Mouse (Mus musculus): ENCODE results near the gene Srsf9. TPM values are rescaled to one million over a fixed set of nuclear protein-coding genes. Genes with fewer than 3 reads are reported as not detected.

Gene Srsf9
- polyA plus RNA-seq, 1 experiment from 2014 or later = 61.4 TPM

- WGBS (ENCODE audit: missing documents) = 8% methylated on average over 33 of the region's 36 CpGs
- H3K36me3 ChIP-seq (ENCODE audit: inconsistent target) = peaks cover 39% of the 10 kb centered on the region
- peak overlapping the region; percentile 65 for H3K27ac ChIP-seq
- H3K4me3 ChIP-seq (ENCODE audit: inconsistent target) = peak overlapping the region; percentile 94
- H3K79me2 ChIP-seq (ENCODE audit: inconsistent target) = peaks cover 92% of the 10 kb centered on the region
These were observed 14.6 kb downstream of the Srsf9 start for GRCm38 (mm10) chr5:115341314-115342165.

DNA sequence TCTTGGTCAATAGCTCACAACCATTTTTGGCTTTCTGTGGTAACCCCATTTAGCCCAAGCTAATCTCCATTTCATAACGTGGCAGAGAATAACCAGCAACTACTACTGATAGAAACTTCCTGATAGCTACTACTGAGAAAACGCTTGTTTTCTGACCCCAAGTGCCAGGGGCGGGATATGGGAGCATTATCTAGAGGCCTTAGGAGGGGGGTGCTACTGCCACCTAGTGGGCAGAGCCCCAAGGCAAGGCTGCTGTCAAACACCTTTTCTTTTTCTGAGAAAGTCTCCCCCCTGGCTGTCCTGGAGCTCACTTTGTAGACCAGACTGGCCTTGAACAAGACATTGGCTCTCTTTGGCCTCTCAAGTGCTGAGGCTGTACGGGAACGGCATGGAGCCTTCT, 20.6 kb downstream of the Srsf9 start:
- Histone ChIP-seq H3K4me3 (ENCODE audit: inconsistent target) (peak overlapping the region; percentile 93), H3K36me3 (ENCODE audit: inconsistent target) (peaks cover 39% of the 10 kb centered on the region), H3K27ac (no peak overlapping the region), H3K79me2 (ENCODE audit: inconsistent target) (peaks cover 60% of the 10 kb centered on the region)
- 2% methylated on average over 5 of the region's 5 CpGs for WGBS (ENCODE audit: missing documents)

- under 1% methylated on average over 74 of the region's 74 CpGs for WGBS (ENCODE audit: missing documents)
- Histone ChIP-seq H3K36me3 (ENCODE audit: inconsistent target) (peaks cover 28% of the 10 kb centered on the region), H3K27ac (peak within 1 kb of the TSS; percentile 17; the same call in 1 of the 2 replicates), H3K79me2 (ENCODE audit: inconsistent target) (peaks cover 49% of the 10 kb centered on the region), H3K4me3 (ENCODE audit: inconsistent target) (peak within 1 kb of the TSS; percentile 93)
These were observed 21.7 kb downstream of the Srsf9 start, which contains the start of gene Cox6a1 for GRCm38 (mm10) chr5:115348546-115349224. Gene Cox6a1 (minus strand): TSS chr5:115348981.

GRCm38 (mm10) chr5:115349225-115349555, 22.2 kb downstream of the Srsf9 start:
- H3K79me2 ChIP-seq (ENCODE audit: inconsistent target) = peaks cover 44% of the 10 kb centered on the region
- under 1% methylated on average over 16 of the region's 18 CpGs for WGBS (ENCODE audit: missing documents)
- peak overlapping the region; percentile 73 for H3K4me3 ChIP-seq (ENCODE audit: inconsistent target)
- 0 out of 2 replicates have a peak overlapping the region, but pooled peaks have one; percentile 13 for H3K27ac ChIP-seq
- peaks cover 23% of the 10 kb centered on the region for H3K36me3 ChIP-seq (ENCODE audit: inconsistent target)

GRCm38 (mm10) chr5:115351348-115351747, 24.4 kb downstream of the Srsf9 start:
- H3K27ac ChIP-seq = no peak overlapping the region
- peaks cover 22% of the 10 kb centered on the region for H3K79me2 ChIP-seq (ENCODE audit: inconsistent target)
- WGBS (ENCODE audit: missing documents) = 94% methylated on average over 4 of the region's 5 CpGs
- H3K36me3 ChIP-seq (ENCODE audit: inconsistent target) = peaks cover 2% of the 10 kb centered on the region; the same call in 1 of the 2 replicates
- H3K4me3 ChIP-seq (ENCODE audit: inconsistent target) = no peak overlapping the region

DNA sequence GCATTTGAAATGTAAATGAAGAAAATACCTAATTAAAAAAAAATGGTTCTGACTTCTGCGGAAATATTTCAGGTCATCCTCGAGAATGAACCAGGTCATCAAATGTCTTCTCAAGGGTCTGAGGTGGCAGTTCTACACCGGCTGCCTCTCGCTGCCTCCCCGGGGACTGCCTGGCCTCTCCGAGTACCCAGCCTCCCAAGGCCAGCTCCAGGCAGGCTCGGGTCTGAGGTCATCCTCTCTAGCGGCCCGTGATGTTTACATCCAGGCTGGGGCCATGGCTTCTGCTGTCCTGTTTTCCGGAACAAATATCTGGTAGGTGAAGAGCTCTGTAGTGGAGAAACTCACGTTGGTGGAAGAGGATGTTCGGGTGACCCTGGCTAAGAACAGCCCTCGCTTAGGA, 28.1 kb downstream of the Srsf9 start:
- Histone ChIP-seq H3K27ac (no peak overlapping the region), H3K79me2 (ENCODE audit: inconsistent target) (no peaks in the 10 kb centered on the region), H3K36me3 (ENCODE audit: inconsistent target) (no peaks in the 10 kb centered on the region), H3K4me3 (ENCODE audit: inconsistent target) (no peak overlapping the region)
- WGBS (ENCODE audit: missing documents) = 72% methylated on average over 12 of the region's 13 CpGs

DNA sequence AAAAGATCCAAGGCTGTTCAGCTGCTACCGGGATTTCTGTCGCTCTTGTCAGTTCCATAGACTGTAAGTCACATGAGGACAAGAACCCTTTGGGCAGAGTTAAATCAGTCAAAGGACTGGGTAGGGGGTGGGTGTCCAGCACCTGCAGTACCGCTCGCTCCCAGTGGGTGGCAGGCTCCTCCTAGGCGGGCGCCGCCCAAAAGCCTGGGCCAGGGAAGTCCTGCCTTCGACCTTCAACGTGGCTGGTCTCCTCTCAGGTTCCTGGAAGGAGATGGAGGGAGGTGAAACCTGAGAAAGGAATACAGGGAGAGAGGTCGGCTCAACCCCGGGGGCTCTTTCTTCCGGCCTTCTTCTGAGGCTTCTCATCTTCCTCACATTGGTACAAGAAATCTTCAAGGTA, 31.9 kb downstream of the Srsf9 start:
- 7% methylated on average over 12 of the region's 12 CpGs for WGBS (ENCODE audit: missing documents)
- Histone ChIP-seq H3K36me3 (ENCODE audit: inconsistent target) (no peaks in the 10 kb centered on the region), H3K4me3 (ENCODE audit: inconsistent target) (no peak overlapping the region), H3K27ac (no peak overlapping the region), H3K79me2 (ENCODE audit: inconsistent target) (no peaks in the 10 kb centered on the region)

DNA sequence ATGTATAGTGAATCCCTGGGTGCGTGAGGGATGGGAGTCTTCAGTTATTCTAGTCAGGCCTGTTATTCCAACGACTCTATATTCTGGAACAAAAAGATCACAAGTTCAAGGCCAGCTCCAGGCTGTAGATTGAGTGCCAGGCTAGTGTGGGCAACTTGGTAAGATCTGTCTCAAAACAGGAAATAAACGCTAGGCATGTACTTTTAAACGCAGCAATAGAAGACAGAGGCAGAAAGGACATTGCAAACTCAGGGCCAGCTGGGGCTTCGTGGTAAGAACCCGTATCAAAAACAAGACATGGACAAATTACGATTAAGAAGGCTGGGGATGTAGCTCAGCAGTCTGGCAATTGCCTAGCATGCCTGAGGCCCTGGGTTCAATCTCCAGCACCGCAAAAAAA, 32.5 kb downstream of the Srsf9 start:
- whole genome bisulfite sequencing (ENCODE audit: missing documents) = 66% methylated on average over 8 of the region's 8 CpGs
- Histone ChIP-seq H3K79me2 (ENCODE audit: inconsistent target) (no peaks in the 10 kb centered on the region), H3K27ac (no peak overlapping the region), H3K4me3 (ENCODE audit: inconsistent target) (no peak overlapping the region), H3K36me3 (ENCODE audit: inconsistent target) (no peaks in the 10 kb centered on the region)

DNA sequence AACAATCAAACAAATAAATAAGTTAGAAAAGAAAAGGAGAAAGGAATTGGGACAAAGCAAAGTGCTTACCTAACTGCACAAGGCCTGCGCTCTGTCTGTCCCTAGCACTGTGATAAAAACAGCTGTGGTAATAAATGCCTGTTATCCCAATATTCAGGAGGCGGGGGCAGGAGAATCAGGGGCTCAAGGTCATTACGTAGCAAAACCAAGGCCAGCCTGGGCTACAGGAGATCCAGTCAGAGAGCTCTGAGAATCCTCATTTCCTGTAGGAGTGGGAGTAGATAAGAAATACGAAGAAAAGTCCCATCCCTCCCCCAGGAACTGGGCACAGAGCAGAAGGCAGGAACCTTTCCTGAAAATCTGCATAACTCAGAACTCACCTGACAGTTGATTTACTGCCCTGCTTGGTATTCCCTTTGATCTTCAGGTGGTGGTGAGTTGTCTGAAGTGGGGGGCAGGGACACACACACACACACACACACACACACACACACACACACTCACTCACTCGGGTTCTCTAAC, 32.9 kb downstream of the Srsf9 start:
- Histone ChIP-seq H3K36me3 (ENCODE audit: inconsistent target) (no peaks in the 10 kb centered on the region), H3K4me3 (ENCODE audit: inconsistent target) (no peak overlapping the region), H3K27ac (no peak overlapping the region), H3K79me2 (ENCODE audit: inconsistent target) (no peaks in the 10 kb centered on the region)
- 88% methylated on average over 4 of the region's 5 CpGs for WGBS (ENCODE audit: missing documents)

DNA sequence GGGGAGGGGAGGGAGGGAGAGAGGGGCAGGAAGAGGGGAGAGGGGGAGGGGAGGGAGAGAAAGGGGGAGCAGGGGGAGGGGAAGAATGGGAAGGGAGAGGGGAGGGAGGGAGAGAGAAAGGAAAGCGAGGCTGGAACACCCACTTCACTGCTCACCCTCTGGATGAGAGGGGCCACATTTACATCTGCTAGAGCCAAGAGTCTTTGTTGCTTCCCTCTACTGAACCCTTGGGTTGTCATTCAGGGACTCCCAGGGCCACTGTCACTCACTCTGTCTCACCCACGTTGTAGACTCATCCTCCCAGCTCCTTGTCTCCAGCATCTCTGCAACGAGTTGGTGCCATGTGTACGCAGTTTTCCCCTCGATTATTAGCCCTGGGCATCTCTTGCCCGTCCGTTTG, 35.2 kb downstream of the Srsf9 start:
- H3K36me3 ChIP-seq (ENCODE audit: inconsistent target) = no peaks in the 10 kb centered on the region

GRCm38 (mm10) chr5:115362819-115363714, 36.1 kb downstream of the Srsf9 start:
- no peak overlapping the region for H3K4me3 ChIP-seq (ENCODE audit: inconsistent target)
- no peak overlapping the region for H3K27ac ChIP-seq
- WGBS (ENCODE audit: missing documents) = 24% methylated on average over 18 of the region's 19 CpGs
- H3K36me3 ChIP-seq (ENCODE audit: inconsistent target) = no peaks in the 10 kb centered on the region
- H3K79me2 ChIP-seq (ENCODE audit: inconsistent target) = no peaks in the 10 kb centered on the region

More for the DNA sequence above, 35.2 kb downstream of the Srsf9 start:
- H3K4me3 ChIP-seq (ENCODE audit: inconsistent target) = no peak overlapping the region
- no peak overlapping the region for H3K27ac ChIP-seq
- H3K79me2 ChIP-seq (ENCODE audit: inconsistent target) = no peaks in the 10 kb centered on the region
- WGBS (ENCODE audit: missing documents) = 27% methylated on average over 3 of the region's 7 CpGs

- Histone ChIP-seq H3K36me3 (ENCODE audit: inconsistent target) (no peaks in the 10 kb centered on the region), H3K79me2 (ENCODE audit: inconsistent target) (no peaks in the 10 kb centered on the region), H3K27ac (no peak overlapping the region), H3K4me3 (ENCODE audit: inconsistent target) (no peak overlapping the region)
- 79% methylated on average over 3 of the region's 4 CpGs for WGBS (ENCODE audit: missing documents)
These were observed 37.8 kb downstream of the Srsf9 start for GRCm38 (mm10) chr5:115364782-115365181.

GRCm38 (mm10) chr5:115371736-115372135, 44.8 kb downstream of the Srsf9 start:
- no peaks in the 10 kb centered on the region for H3K36me3 ChIP-seq (ENCODE audit: inconsistent target)
- H3K4me3 ChIP-seq (ENCODE audit: inconsistent target) = no peak overlapping the region
- H3K79me2 ChIP-seq (ENCODE audit: inconsistent target) = no peaks in the 10 kb centered on the region
- no peak overlapping the region for H3K27ac ChIP-seq
- 80% methylated on average over 9 of the region's 9 CpGs for WGBS (ENCODE audit: missing documents)

Measured in macrophage (primary cell).